Mouse (Mus musculus): ENCODE measurements around the gene Tcl1b3. TPM values are rescaled to one million over a fixed set of nuclear protein-coding genes. Genes with fewer than 3 reads are reported as not detected.
"Not testable (repeated sequence)": the region's sequence is repeated elsewhere in the genome, so short reads cannot be mapped to it uniquely, and the experiment has no call there.

Tcl1b3 gene
- total RNA-seq (2021): not detected
- long read RNA-seq, experiment 1: 0 reads
- long read RNA-seq, experiment 2: 0 reads

DNA sequence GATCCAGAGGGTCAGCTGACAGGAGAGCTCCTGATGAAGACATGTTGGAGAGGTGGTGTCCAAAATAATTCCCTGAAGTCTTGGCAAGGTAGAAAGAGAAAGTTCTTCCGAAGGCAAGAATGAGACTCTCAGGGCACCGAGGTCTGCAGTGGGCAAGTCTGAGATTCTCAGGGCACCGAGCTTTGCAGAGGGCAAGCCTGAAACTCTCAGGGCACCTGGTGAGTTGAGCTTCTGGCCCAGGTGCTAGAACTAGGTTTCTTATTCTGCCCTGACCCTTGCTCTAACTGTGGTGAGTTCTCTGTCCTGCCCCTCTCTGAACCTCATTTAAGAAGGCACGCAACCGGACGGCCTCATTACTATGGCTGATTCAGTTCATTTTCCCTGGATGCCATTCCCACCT is at the start of gene Tcl1b3:
Gene Tcl1b3, plus strand, starts transcription at position 301 of the 400 bp plus-strand sequence.
- not testable (repeated sequence) for DNase-seq (ENCODE audit: low spot score in 2 of 2)

GRCm38 (mm10) chr12:105143096-105143495 is 47.7 kb upstream of the Tcl1b3 start:
- no peak for DNase-seq (ENCODE audit: low spot score in 2 of 2)

DNA sequence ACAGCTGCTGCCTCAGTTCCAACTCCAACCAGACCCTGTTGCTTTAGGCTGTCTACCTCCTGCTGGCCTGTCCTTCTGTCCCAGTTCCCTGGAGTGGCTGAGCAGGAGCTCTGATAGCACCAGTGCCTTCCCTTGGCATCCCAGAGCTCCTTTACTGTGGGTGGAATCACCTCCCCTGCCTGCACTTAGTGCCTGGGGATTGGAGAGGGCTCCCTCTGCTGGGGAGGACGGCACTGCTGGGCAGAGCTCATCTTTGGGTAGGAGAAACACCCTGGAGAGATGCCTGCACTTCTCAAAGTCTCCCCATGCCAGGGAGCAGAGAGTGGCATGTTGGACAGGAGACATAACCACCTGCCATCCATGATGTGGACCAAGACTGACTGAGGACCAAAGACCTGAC is 45.9 kb upstream of the Tcl1b3 start:
- not testable (repeated sequence) for DNase-seq (ENCODE audit: low spot score in 2 of 2)

DNA sequence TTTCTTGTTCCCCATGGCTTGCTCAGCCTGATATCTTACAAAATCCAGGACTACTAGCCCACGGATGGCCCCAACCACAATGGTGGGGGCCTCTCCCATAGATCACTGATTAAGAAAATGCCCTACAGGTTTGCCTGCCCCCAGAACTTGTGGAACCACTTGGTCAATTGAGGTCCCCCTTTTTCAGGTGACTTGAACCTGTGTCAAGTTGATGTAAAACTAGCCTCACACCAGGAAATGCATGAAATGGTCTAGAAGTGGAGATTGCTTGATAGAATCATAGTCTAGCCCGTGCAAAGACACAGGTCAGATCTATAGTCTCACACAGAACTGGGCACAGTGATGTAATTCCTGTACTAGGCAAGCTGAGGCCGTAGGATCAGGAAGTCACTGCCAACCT is 45.1 kb upstream of the Tcl1b3 start, which contains the start of gene Tcl1b2:
Gene Tcl1b2, plus strand, starts transcription at position 301 of the 400 bp plus-strand sequence.
- no peak for DNase-seq (ENCODE audit: low spot score in 2 of 2)

GRCm38 (mm10) chr12:105155286-105155685 is 35.6 kb upstream of the Tcl1b3 start:
- DNase-seq (ENCODE audit: low spot score in 2 of 2): peak; percentile 2 to 17

DNA sequence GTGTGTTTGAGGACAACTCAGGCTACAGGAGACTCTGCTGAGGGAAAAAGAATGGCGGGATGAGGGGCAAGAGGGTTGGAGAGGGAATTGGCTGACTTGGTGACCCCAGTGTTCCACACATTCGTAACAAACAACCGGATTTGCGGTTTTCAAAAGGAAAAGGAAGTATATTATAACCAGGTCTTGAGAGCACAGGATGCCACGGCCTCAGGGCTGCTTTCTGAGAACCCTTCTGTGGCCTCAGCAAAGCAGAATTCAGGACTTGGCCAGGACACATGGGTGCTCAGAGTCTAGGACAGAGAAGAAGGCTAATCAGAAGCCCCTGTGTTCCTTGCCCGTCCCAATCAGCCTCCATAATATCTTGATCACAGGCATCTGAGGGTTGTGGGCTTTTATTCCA is 32.0 kb upstream of the Tcl1b3 start:
- no peak for DNase-seq (ENCODE audit: low spot score in 2 of 2)

DNA sequence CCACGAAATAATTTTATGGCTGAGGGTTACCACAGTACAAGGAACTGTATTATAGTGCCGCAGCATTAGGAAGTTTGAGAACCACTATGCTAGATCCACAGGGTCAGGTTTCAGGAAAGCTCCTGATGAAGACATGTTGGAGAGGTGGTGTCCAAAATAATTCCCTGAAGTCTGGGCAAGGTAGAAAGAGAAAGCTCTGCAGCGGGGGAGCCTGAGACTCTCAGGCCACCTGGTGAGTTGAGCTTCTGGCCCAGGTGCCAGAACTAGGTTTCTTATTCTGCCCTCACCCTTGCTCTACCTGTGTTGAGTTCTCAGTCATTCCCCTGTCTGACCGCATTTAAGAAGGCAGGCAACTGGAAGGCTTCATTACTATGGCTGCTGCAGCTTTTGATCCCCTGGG is 31.5 kb upstream of the Tcl1b3 start, which contains the start of gene Tcl1b1:
Gene Tcl1b1, plus strand, starts transcription at position 301 of the 400 bp plus-strand sequence.
- no peak for DNase-seq (ENCODE audit: low spot score in 2 of 2)

- DNase-seq (ENCODE audit: low spot score in 2 of 2): no peak
These were observed 24.1 kb upstream of the Tcl1b3 start for GRCm38 (mm10) chr12:105166734-105167133.

DNA sequence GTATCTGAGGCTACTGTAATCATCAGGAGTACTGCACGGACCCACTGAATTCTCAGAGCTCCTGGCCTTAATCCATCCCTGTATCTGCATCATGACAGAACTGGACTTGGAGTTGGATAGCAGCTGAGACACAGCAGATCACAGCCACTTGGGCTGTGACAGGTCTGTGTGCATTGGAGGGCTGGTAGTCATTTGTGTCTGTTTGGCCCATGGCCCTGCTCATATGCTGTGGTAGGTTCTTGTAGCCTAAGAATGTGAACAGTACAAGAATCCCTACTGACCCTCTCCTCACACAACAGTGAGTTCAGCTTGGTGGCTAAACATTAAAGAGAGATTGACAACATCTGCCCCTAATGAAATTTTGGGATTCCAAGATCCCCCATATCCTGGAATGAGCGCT is 17.5 kb upstream of the Tcl1b3 start:
- no peak for DNase-seq (ENCODE audit: low spot score in 2 of 2)

DNA sequence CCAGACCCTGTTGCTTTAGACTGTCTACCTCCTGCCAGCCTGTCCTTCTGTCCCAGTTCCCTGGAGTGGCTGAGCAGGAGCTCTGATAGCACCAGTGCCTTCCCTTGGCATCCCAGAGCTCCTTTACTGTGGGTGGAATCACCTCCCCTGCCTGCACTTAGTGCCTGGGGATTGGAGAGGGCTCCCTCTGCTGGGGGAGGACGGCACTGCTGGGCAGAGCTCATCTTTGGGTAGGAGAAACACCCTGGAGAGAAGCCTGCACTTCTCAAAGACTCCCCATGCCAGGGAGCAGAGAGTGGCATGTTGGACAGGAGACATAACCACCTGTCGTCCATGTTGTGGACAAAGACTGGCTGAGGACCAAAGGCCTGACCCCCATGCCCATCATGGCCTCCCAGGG is 16.5 kb upstream of the Tcl1b3 start:
- peak; percentile 36 to 55 for DNase-seq (ENCODE audit: low spot score in 2 of 2)

DNA sequence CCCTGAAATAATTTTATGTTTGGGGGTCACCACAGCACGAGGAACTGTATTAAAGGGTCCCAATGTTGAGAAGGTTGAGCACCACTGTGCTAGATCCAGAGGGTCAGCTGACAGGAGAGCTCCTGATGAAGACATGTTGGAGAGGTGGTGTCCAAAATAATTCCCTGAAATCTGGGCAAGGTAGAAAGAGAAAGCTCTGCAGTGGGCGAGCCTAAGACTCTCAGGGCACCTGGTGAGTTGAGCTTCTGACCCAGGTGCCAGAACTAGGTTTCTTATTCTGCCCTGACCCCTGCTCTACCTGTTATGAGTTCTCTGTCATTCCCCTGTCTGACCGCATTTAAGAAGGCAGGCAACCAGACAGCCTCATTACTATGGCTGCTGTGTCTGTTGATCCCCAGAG is 14.8 kb upstream of the Tcl1b3 start, which contains the start of gene Tcl1b5:
Gene Tcl1b5, plus strand, starts transcription at position 301 of the 400 bp plus-strand sequence.
- not testable (repeated sequence) for DNase-seq (ENCODE audit: low spot score in 2 of 2)

DNA sequence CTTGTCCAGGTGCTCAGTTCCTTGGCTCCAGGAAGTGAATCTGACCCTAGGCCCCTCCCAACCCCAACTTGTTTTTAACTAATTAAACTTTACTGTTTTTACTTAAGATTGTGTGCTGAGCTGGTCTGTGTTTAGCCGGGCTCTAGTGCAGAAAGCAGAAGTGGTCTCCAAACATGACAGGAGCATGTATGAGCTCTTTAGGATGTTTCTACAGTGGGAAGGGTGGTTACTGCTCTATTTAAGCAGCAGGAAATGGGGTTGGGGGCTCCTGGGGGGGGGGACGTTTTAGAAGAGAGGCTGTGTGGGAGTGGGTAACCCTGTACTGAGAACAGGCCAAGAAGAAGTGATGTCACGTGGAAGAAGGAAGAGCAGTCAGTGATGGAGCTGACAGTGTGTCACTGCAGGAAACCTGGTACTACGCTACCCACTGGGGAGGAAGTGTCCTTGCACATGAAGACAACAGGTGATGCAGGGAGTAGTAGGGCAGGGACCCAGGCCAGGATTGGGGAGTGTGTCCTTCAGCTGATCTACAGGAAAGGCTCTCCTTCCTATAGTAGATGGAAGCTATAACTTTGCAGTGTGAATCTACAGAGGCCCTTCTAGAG is 9.7 kb upstream of the Tcl1b3 start:
- DNase-seq (ENCODE audit: low spot score in 2 of 2): not testable (repeated sequence)

GRCm38 (mm10) chr12:105188980-105189379 is 1.9 kb upstream of the Tcl1b3 start:
- DNase-seq (ENCODE audit: low spot score in 2 of 2): peak; percentile 4 to 18

- DNase-seq (ENCODE audit: low spot score in 2 of 2): not testable (repeated sequence)
These were observed 9.0 kb downstream of the Tcl1b3 start for GRCm38 (mm10) chr12:105199684-105200497.

DNA sequence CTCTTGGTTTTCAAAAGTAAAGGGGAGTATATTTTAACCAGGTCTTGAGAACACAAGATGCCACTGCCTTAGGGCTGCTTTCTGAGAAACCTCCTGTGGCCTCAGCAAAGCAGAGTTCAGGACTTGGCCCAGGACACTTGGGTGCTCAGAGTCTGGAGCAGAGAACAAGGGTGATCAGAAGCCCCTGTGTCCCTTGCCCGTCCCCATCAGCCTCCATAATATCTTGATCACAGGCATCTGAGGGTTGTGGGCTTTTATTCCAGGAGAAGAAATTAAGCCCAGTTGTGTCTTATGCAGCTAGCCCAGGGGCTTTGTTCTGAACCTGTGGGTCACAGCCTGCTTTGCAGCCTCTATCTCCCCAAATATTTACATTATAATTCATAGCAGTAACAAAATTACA is 10.8 kb downstream of the Tcl1b3 start, which contains the start of gene Tcl1b4:
Gene Tcl1b4, plus strand, starts transcription at position 301 of the 400 bp plus-strand sequence.
- not testable (repeated sequence) for DNase-seq (ENCODE audit: low spot score in 2 of 2)

- no peak for DNase-seq (ENCODE audit: low spot score in 2 of 2)
These were observed 16.2 kb downstream of the Tcl1b3 start for GRCm38 (mm10) chr12:105207071-105207470.

DNA sequence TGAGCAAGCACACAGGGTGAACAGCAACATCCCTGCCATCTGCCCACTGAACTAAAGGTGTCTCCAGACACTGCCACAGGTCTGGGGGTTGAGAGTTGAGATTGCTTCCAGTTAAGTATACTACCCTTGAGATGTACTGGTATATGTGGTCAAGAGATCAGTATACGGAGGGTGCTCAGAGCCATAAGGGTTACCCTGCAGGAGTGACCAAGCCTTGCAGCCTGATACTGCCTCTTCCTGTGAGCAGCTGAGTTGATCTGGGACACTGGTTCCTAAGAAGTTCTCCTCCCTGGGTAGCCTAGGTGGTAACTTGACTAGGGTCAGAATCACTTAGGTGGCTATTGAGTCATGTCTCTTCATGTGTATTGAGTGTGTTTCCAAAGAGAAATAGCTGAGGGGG is 17.6 kb downstream of the Tcl1b3 start:
- DNase-seq (ENCODE audit: low spot score in 2 of 2): no peak

DNA sequence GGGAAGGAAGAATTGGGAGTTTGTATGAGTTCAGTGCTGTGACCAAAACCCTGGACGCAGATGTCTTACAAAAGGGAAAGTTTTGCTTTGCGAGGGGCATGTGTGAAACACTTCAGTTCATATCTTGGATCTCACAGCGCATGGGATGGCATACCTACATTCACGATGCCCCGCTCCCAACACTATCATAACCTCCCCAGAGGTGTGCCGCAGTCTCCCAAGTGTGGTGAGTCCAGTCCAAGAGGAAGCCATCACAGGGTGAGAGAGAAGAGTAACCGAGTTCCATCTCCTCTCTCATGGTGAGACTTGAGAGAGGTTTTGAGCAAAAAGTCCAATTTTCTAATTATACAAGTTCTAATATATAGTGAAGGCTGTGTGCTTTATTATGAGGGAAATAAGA is 18.4 kb downstream of the Tcl1b3 start:
- DNase-seq (ENCODE audit: low spot score in 2 of 2): no peak

- no peak for DNase-seq (ENCODE audit: low spot score in 2 of 2)
These were observed 26.4 kb downstream of the Tcl1b3 start for GRCm38 (mm10) chr12:105217101-105217760.

- no peak for DNase-seq (ENCODE audit: low spot score in 2 of 2)
These were observed 31.9 kb downstream of the Tcl1b3 start, which contains the start of gene Tcl1 for GRCm38 (mm10) chr12:105222601-105223319. Gene Tcl1 (minus strand): TSS chr12:105222793.

Measured in left cerebral cortex, adult 18-20 months (tissue).